Mouse (Mus musculus): ENCODE results near the gene Misp. TPM values are rescaled to one million over a fixed set of nuclear protein-coding genes. Genes with fewer than 3 reads are reported as not detected.

Misp gene
- polyA plus RNA-seq, 1 experiment from 2014 or later = 0.50 TPM

DNA sequence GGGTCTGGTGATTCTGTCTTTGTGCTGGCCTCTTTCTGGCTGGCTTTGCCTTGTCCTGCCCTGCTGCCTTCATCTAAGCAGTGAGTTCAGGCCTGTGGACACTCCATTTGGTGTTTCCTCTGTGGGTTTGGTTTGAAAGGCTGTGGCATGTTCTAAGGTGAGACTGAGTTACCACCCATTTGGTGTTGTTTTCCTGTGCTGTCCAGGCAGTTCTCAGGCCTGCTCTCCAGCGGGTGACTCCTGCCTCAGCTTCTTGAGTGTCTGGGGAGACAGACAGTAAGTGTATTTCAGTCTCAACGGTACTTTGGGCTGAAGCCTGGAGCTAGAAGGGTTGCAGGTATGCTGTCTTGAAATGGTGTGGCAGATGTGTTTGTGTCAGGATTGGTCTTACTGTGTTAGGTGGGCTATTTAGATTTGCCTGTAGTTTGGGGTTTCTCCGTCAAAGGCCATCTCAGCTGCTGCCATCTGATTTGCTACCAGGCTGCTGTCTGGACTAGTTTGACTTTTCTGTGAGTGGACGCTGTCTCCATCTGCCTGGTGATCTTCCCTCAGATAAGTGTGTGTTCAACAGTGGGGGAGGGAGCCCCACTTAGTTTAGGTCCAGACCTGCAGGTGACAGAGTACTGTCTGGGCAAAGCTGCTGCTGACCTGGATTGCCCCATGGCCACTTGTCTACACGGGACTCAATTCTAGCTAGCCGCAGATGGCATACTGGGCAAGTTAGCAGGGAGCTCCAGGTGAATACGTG lies 36.1 kb downstream of the Misp start:
- no peaks in the 10 kb centered on the region for H3K27me3 ChIP-seq
- H3K9ac ChIP-seq = peak overlapping the region; percentile 93
- ATAC-seq (ENCODE audit: insufficient read depth) = no peak
- 27% methylated on average over 7 of the region's 7 CpGs for WGBS (ENCODE audit: insufficient replicate concordance)
- peak overlapping the region; percentile 97 for H3K4me3 ChIP-seq (replicated peaks)
- no peaks in the 10 kb centered on the region for H3K9me3 ChIP-seq (replicated peaks)
- peaks cover 57% of the 10 kb centered on the region for H3K36me3 ChIP-seq (replicated peaks)
- peaks cover 66% of the 10 kb centered on the region for H3K4me1 ChIP-seq (replicated peaks)
- H3K27ac ChIP-seq (replicated peaks) = peak overlapping the region; percentile 97
- peak overlapping the region; percentile 87 for H3K4me2 ChIP-seq

DNA sequence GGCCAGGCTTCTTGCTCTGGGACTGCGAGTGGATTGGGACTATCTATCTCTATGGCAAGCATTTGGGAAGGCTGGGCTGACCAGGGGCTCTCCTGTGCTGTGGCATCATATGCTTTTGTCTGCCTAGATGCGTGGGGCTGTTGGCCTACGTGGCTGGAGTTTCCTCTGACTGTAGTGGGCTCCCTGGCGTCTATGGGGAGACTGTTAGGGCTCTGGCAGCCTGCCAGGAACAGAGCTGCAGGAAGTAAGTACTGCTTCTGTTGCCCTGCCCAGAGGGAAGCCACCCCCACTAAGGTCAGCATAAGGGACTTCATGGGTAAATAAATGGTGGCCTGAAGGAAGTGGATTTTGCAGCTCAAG lies 36.6 kb downstream of the Misp start:
- peaks cover 61% of the 10 kb centered on the region for H3K4me1 ChIP-seq (replicated peaks)
- peaks cover 63% of the 10 kb centered on the region for H3K36me3 ChIP-seq (replicated peaks)
- no peaks in the 10 kb centered on the region for H3K9me3 ChIP-seq (replicated peaks)
- H3K9ac ChIP-seq = peak overlapping the region; percentile 93
- peak overlapping the region; percentile 97 for H3K4me3 ChIP-seq (replicated peaks)
- no peaks in the 10 kb centered on the region for H3K27me3 ChIP-seq
- no peak for ATAC-seq (ENCODE audit: insufficient read depth)
- WGBS (ENCODE audit: insufficient replicate concordance) = 16% methylated on average over 4 of the region's 4 CpGs
- H3K4me2 ChIP-seq = peak overlapping the region; percentile 87
- H3K27ac ChIP-seq (replicated peaks) = peak overlapping the region; percentile 97; the same call in 1 of the 2 replicates

DNA sequence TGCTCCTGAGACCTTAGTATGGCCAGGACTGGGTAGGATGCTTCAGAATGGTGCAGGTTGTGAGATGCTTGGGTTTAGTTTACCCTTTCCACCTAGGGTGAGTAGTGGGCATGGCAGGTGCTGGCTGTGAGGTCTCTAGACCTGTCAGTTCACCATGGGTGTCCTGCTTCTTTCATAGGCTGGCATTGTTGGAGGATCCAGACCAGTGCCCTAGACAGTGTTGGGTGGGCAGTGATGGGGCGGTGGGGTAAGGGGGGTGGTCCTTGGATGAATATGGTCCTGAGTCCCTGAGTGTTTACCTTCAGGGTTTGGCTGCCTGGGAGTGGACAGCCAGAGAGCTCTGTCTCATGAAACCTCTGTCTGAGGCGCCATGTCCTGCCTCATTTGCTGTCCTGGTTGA lies 37.1 kb downstream of the Misp start:
- no peaks in the 10 kb centered on the region for H3K27me3 ChIP-seq
- H3K4me3 ChIP-seq (replicated peaks) = peak overlapping the region; percentile 97; the same call in 1 of the 2 replicates
- no peak overlapping the region for H3K27ac ChIP-seq (replicated peaks)
- WGBS (ENCODE audit: insufficient replicate concordance) = 70% methylated on average over 2 of the region's 2 CpGs
- H3K4me1 ChIP-seq (replicated peaks) = peaks cover 56% of the 10 kb centered on the region
- peak overlapping the region; percentile 87 for H3K4me2 ChIP-seq
- no peaks in the 10 kb centered on the region for H3K9me3 ChIP-seq (replicated peaks)
- H3K9ac ChIP-seq = no peak overlapping the region
- H3K36me3 ChIP-seq (replicated peaks) = peaks cover 67% of the 10 kb centered on the region
- no peak for ATAC-seq (ENCODE audit: insufficient read depth)

DNA sequence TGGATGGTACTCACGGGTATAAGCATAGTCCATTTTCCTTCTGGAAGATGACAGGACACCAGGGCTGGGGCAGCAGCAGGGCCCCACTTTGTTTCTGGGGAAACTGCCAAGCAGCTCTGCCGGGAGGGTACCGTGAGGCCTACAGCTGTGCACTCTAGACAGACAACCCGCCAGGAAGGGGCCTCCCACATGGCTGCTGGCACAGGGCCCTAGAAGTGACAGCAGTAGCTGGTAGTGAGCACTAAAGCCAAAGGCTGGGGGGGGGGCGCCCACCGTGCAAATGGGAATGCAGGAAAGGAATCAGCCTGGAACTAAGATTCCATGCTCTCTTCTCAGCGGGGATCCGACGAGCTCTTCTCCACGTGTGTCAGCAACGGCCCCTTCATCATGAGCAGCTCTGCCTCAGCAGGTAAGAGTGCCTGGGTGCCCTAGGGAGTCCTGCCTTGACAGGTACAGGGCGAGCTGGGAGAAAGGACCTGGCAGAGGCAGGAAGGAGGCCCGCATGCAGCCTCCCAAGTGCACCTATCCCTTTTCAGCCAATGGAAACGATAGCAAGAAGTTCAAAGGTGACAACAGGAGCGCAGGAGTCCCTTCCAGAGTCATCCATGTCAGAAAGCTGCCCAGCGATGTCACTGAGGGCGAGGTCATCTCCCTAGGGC lies 37.8 kb downstream of the Misp start:
- Histone ChIP-seq H3K9me3 (replicated peaks) (no peaks in the 10 kb centered on the region), H3K27ac (replicated peaks) (no peak overlapping the region), H3K4me2 (peak overlapping the region; percentile 87; the same call in 1 of the 2 replicates), H3K4me1 (replicated peaks) (peaks cover 49% of the 10 kb centered on the region), H3K4me3 (replicated peaks) (0 out of 2 replicates have a peak overlapping the region, but pooled peaks have one; percentile 97), H3K27me3 (no peaks in the 10 kb centered on the region), H3K36me3 (replicated peaks) (peaks cover 74% of the 10 kb centered on the region), H3K9ac (no peak overlapping the region)
- no peak for ATAC-seq (ENCODE audit: insufficient read depth)
- 61% methylated on average over 17 of the region's 17 CpGs for WGBS (ENCODE audit: insufficient replicate concordance)

DNA sequence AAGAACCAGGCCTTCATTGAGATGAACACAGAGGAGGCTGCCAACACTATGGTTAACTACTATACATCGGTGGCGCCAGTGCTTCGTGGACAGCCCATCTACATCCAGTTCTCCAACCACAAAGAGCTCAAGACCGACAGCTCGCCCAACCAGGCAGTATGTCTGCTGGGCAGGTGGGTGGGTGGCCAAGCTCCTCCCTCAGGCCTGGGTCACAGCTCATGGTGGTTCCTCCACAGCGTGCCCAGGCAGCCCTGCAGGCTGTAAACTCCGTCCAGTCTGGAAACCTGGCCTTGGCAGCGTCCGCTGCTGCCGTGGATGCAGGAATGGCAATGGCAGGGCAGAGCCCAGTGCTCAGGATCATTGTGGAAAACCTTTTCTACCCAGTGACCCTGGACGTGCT lies 38.3 kb downstream of the Misp start:
- ATAC-seq (ENCODE audit: insufficient read depth) = no peak
- Histone ChIP-seq H3K4me1 (replicated peaks) (peaks cover 45% of the 10 kb centered on the region), H3K4me3 (replicated peaks) (no peak overlapping the region), H3K36me3 (replicated peaks) (peaks cover 80% of the 10 kb centered on the region), H3K9me3 (replicated peaks) (no peaks in the 10 kb centered on the region), H3K4me2 (no peak overlapping the region), H3K9ac (no peak overlapping the region), H3K27ac (replicated peaks) (no peak overlapping the region), H3K27me3 (no peaks in the 10 kb centered on the region)
- 83% methylated on average over 11 of the region's 11 CpGs for WGBS (ENCODE audit: insufficient replicate concordance)

DNA sequence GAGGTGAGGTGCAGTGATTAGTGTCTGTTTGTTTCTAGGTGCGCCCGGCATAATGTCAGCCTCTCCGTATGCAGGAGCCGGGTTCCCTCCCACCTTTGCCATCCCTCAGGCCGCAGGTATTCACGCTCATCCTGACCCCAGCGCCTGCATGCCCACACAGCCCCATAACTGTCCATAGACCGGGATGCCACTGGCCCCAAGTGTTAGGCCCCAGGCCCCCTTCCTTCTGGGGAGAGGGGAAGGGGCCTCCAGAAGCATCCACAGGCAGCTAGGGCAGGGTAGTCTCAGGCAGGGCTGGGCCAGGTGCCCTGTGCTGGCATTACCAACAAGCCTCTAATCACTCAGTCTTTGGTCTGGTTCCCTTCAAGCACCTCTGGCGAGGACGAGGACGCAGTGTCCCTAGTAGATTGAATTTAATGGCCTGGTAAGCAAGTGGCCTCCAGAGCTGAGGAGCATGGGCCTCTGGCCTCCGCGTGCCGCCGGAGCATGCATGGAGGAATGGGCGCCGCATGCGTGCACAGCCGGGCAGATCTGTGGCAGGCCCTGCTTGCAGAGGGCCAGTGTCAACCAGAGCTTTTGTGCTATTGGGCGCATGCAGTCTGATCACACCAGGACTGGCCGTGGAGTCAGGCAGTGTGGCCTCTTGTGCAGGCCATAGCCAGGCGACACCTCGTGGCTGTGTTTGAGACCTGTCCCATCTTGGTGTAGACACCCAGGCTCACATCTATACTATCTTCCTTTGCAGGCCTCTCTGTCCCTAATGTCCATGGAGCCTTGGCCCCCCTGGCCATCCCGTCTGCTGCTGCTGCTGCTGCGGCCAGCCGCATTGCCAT lies 39.5 kb downstream of the Misp start:
- Histone ChIP-seq H3K9ac (no peak overlapping the region), H3K36me3 (replicated peaks) (peaks cover 91% of the 10 kb centered on the region), H3K4me2 (no peak overlapping the region), H3K9me3 (replicated peaks) (no peaks in the 10 kb centered on the region), H3K4me1 (replicated peaks) (peaks cover 47% of the 10 kb centered on the region), H3K27me3 (no peaks in the 10 kb centered on the region), H3K27ac (replicated peaks) (no peak overlapping the region), H3K4me3 (replicated peaks) (no peak overlapping the region)
- no peak for ATAC-seq (ENCODE audit: insufficient read depth)
- 89% methylated on average over 26 of the region's 26 CpGs for WGBS (ENCODE audit: insufficient replicate concordance)

DNA sequence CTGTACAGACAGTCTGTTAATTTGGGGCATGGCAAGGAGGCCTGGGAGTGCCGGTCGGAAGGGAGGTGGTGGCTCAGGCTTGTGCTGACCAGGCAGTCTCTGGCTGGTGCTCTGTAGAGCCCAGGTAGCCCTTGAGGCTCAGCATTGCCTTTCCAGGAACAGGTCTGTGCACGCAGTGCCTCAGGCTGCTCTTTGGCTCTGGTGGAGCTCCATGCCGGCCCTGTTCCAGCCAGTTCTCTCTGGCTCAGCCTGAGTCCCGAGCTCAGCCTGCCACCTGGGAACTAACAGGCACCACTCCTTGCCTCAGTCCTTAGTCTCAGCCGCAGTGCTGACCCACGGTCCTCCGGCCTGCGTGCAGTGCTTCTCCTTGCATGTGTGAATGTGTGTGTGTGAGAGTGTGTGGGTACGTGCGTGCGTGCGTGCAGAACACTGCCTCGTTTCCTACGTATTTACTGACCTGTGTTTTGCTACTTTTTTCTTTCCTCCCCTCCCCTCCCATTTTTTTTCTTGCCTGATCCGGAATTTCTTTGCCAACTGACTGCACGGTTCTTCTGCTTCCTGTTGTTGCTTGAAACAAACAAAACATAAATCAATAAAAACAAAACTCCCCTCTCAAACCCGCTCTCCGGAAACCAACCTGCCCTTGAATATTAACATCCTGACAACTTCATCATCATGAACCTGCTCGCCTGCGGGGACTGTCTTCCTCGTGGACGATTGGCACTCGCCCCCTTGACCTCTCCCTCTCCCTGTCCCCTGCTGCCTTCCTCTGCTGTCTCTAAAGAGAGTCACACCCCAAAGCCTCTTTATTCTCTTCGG lies 40.6 kb downstream of the Misp start:
- Histone ChIP-seq H3K36me3 (replicated peaks) (peaks cover 88% of the 10 kb centered on the region), H3K9ac (no peak overlapping the region), H3K4me3 (replicated peaks) (no peak overlapping the region), H3K9me3 (replicated peaks) (no peaks in the 10 kb centered on the region), H3K4me2 (no peak overlapping the region), H3K4me1 (replicated peaks) (peaks cover 40% of the 10 kb centered on the region), H3K27me3 (no peaks in the 10 kb centered on the region), H3K27ac (replicated peaks) (no peak overlapping the region)
- WGBS (ENCODE audit: insufficient replicate concordance) = 86% methylated on average over 25 of the region's 25 CpGs
- ATAC-seq (ENCODE audit: insufficient read depth) = no peak

DNA sequence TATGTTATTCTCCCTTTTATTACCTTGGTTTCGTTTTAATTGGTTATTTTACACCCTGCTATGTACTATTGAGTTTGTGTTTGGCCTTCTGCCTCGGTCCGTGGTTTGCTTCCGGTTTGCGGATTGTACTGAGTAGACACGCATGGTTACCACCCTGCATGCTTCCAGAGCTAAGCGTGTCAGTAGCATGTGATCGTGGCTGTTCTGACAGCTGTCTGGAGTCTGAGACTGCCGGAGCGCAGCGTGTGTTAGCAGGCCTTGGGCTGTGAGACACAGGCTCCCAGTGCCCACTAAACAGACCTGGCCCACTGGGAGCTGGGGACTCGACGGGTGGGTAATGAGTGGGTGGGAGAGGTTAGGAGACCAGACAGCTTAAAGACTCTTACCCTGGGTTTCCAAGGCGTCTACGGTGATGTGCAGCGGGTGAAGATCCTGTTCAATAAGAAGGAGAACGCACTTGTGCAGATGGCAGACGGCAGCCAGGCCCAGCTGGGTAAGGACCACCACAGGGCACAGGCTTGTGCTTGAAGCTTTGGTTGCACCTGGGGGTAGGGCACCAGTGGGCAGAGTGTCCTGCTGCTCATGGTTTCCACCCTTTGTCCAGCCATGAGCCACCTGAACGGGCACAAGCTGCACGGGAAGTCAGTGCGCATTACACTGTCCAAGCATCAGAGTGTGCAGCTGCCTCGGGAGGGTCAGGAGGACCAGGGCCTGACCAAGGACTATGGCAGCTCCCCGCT lies 41.4 kb downstream of the Misp start:
- Histone ChIP-seq H3K27me3 (no peaks in the 10 kb centered on the region), H3K4me2 (no peak overlapping the region), H3K9ac (no peak overlapping the region), H3K36me3 (replicated peaks) (peaks cover 80% of the 10 kb centered on the region), H3K4me3 (replicated peaks) (no peak overlapping the region), H3K9me3 (replicated peaks) (no peaks in the 10 kb centered on the region), H3K27ac (replicated peaks) (no peak overlapping the region), H3K4me1 (replicated peaks) (peaks cover 33% of the 10 kb centered on the region)
- WGBS (ENCODE audit: insufficient replicate concordance) = 89% methylated on average over 23 of the region's 23 CpGs
- ATAC-seq (ENCODE audit: insufficient read depth) = no peak

DNA sequence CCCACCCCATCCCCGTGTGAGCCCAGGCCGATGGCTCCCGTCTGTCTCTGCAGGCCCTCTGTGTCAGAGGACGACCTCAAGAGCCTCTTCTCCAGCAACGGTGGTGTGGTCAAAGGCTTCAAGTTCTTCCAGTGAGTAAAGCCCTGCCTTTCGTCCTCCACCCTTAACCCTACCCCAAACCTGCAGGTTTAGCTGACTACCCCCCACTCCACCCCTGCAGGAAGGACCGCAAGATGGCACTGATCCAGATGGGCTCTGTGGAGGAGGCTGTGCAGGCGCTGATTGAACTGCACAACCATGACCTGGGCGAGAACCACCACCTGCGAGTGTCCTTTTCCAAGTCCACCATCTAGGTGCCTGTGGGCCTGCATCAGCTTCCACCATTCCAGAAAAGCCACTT lies 42.1 kb downstream of the Misp start:
- peaks cover 73% of the 10 kb centered on the region for H3K36me3 ChIP-seq (replicated peaks)
- peaks cover 26% of the 10 kb centered on the region for H3K4me1 ChIP-seq (replicated peaks)
- no peak for ATAC-seq (ENCODE audit: insufficient read depth)
- H3K9ac ChIP-seq = no peak overlapping the region
- no peak overlapping the region for H3K4me2 ChIP-seq
- no peaks in the 10 kb centered on the region for H3K27me3 ChIP-seq
- H3K4me3 ChIP-seq (replicated peaks) = no peak overlapping the region
- 80% methylated on average over 10 of the region's 10 CpGs for WGBS (ENCODE audit: insufficient replicate concordance)
- no peaks in the 10 kb centered on the region for H3K9me3 ChIP-seq (replicated peaks)
- H3K27ac ChIP-seq (replicated peaks) = no peak overlapping the region

Data from liver, embryonic 15.5 days (tissue).